Mouse (Mus musculus): ENCODE results near the gene Ptpn18. TPM values are rescaled to one million over a fixed set of nuclear protein-coding genes. Genes with fewer than 3 reads are reported as not detected.
"Not testable (repeated sequence)": the region's sequence is repeated elsewhere in the genome, so short reads cannot be mapped to it uniquely, and the experiment has no call there.

Ptpn18 gene
- polyA plus RNA-seq, 1 experiment from 2014 or later, result 48.1 TPM

- peak; percentile 50 for DNase-seq
- H3K4me2 ChIP-seq, result peak overlapping the region; percentile 69
- H3K4me1 ChIP-seq (ENCODE audit: insufficient read depth), result peaks cover 5% of the 10 kb centered on the region; the same call in 1 of the 2 replicates
- H3K27me3 ChIP-seq (ENCODE audit: insufficient read depth, low read length), result no peaks in the 10 kb centered on the region
- ATAC-seq (ENCODE audit: insufficient read depth), result peak; percentile 9; the same call in 1 of the 2 replicates
- H3K27ac ChIP-seq (ENCODE audit: low read depth), result peak overlapping the region; percentile 54; the same call in 1 of the 2 replicates
- peaks cover 4% of the 10 kb centered on the region; the same call in 1 of the 2 replicates for H3K36me3 ChIP-seq (ENCODE audit: insufficient read depth)
- H3K9me3 ChIP-seq (ENCODE audit: low read depth, low read length), result peaks cover 22% of the 10 kb centered on the region
- H3K4me3 ChIP-seq (ENCODE audit: low read depth, low read length), result peak overlapping the region; percentile 57
- WGBS, result 10% methylated on average over 19 of the region's 19 CpGs
- H3K9ac ChIP-seq, result peak overlapping the region; percentile 43
- no peak for TF ChIP-seq CTCF (IDR thresholded peaks at IDR 0.05; ENCODE audit: low read depth)
These were observed 25.6 kb upstream of the Ptpn18 start for GRCm38 (mm10) chr1:34433891-34434521.

- H3K36me3 ChIP-seq (ENCODE audit: insufficient read depth), result peaks cover 4% of the 10 kb centered on the region; the same call in 1 of the 2 replicates
- WGBS, result under 1% methylated on average over 30 of the region's 30 CpGs
- peak overlapping the region; percentile 69 for H3K4me2 ChIP-seq
- peaks cover 5% of the 10 kb centered on the region; the same call in 1 of the 2 replicates for H3K4me1 ChIP-seq (ENCODE audit: insufficient read depth)
- TF ChIP-seq CTCF (IDR thresholded peaks at IDR 0.05; ENCODE audit: low read depth), result no peak
- H3K27me3 ChIP-seq (ENCODE audit: insufficient read depth, low read length), result no peaks in the 10 kb centered on the region
- H3K9me3 ChIP-seq (ENCODE audit: low read depth, low read length), result peaks cover 22% of the 10 kb centered on the region
- H3K9ac ChIP-seq, result peak overlapping the region; percentile 56
- peak overlapping the region; percentile 81 for H3K27ac ChIP-seq (ENCODE audit: low read depth)
- ATAC-seq (ENCODE audit: insufficient read depth), result no peak
- peak; percentile 95 for DNase-seq
- H3K4me3 ChIP-seq (ENCODE audit: low read depth, low read length), result peak overlapping the region; percentile 57
These were observed 24.9 kb upstream of the Ptpn18 start for GRCm38 (mm10) chr1:34434660-34435160.

GRCm38 (mm10) chr1:34435371-34436120, 24.0 kb upstream of the Ptpn18 start:
- WGBS, result 25% methylated on average over 8 of the region's 8 CpGs
- no peaks in the 10 kb centered on the region for H3K27me3 ChIP-seq (ENCODE audit: insufficient read depth, low read length)
- TF ChIP-seq CTCF (IDR thresholded peaks at IDR 0.05; ENCODE audit: low read depth), result no peak
- DNase-seq (peak; percentile 7), ATAC-seq (ENCODE audit: insufficient read depth) (no peak)
- H3K4me3 ChIP-seq (ENCODE audit: low read depth, low read length), result peak overlapping the region; percentile 57
- H3K4me2 ChIP-seq, result peak overlapping the region; percentile 69
- peaks cover 5% of the 10 kb centered on the region; the same call in 1 of the 2 replicates for H3K4me1 ChIP-seq (ENCODE audit: insufficient read depth)
- H3K9me3 ChIP-seq (ENCODE audit: low read depth, low read length), result peaks cover 18% of the 10 kb centered on the region
- H3K9ac ChIP-seq, result peak overlapping the region; percentile 56
- H3K27ac ChIP-seq (ENCODE audit: low read depth), result peak overlapping the region; percentile 81
- H3K36me3 ChIP-seq (ENCODE audit: insufficient read depth), result peaks cover 4% of the 10 kb centered on the region; the same call in 1 of the 2 replicates

- ATAC-seq (ENCODE audit: insufficient read depth) (no peak), DNase-seq (no peak)
- peaks cover 4% of the 10 kb centered on the region; the same call in 1 of the 2 replicates for H3K36me3 ChIP-seq (ENCODE audit: insufficient read depth)
- no peak for TF ChIP-seq CTCF (IDR thresholded peaks at IDR 0.05; ENCODE audit: low read depth)
- no peak overlapping the region for H3K4me2 ChIP-seq
- H3K4me3 ChIP-seq (ENCODE audit: low read depth, low read length), result no peak overlapping the region
- 90% methylated on average over 3 of the region's 3 CpGs for WGBS
- H3K27ac ChIP-seq (ENCODE audit: low read depth), result no peak overlapping the region
- H3K9ac ChIP-seq, result no peak overlapping the region
- no peaks in the 10 kb centered on the region for H3K27me3 ChIP-seq (ENCODE audit: insufficient read depth, low read length)
- peaks cover 5% of the 10 kb centered on the region; the same call in 1 of the 2 replicates for H3K4me1 ChIP-seq (ENCODE audit: insufficient read depth)
- H3K9me3 ChIP-seq (ENCODE audit: low read depth, low read length), result peaks cover 11% of the 10 kb centered on the region
These were observed 23.2 kb upstream of the Ptpn18 start for GRCm38 (mm10) chr1:34436374-34436773.

GRCm38 (mm10) chr1:34437366-34437765, 22.2 kb upstream of the Ptpn18 start:
- 90% methylated on average over 8 of the region's 8 CpGs for WGBS
- not testable (repeated sequence) for ATAC-seq (ENCODE audit: insufficient read depth); DNase-seq; H3K4me1 ChIP-seq (ENCODE audit: insufficient read depth); H3K27me3 ChIP-seq (ENCODE audit: insufficient read depth, low read length); H3K4me3 ChIP-seq (ENCODE audit: low read depth, low read length); H3K9ac ChIP-seq; H3K27ac ChIP-seq (ENCODE audit: low read depth); H3K9me3 ChIP-seq (ENCODE audit: low read depth, low read length); H3K4me2 ChIP-seq
- H3K36me3 ChIP-seq (ENCODE audit: insufficient read depth), result peaks cover 11% of the 10 kb centered on the region; the same call in 1 of the 2 replicates

GRCm38 (mm10) chr1:34438381-34439051, 21.0 kb upstream of the Ptpn18 start:
- Histone ChIP-seq H3K9me3 (ENCODE audit: low read depth, low read length) (no peaks in the 10 kb centered on the region), H3K27ac (ENCODE audit: low read depth) (no peak overlapping the region), H3K36me3 (ENCODE audit: insufficient read depth) (peaks cover 22% of the 10 kb centered on the region), H3K4me2 (peak overlapping the region; percentile 71), H3K27me3 (ENCODE audit: insufficient read depth, low read length) (no peaks in the 10 kb centered on the region), H3K9ac (peak overlapping the region; percentile 59), H3K4me1 (ENCODE audit: insufficient read depth) (peaks cover 2% of the 10 kb centered on the region; the same call in 1 of the 2 replicates), H3K4me3 (ENCODE audit: low read depth, low read length) (peak overlapping the region; percentile 69)
- peak; percentile 6 for DNase-seq
- 43% methylated on average over 14 of the region's 20 CpGs for WGBS
- no peak for TF ChIP-seq CTCF (IDR thresholded peaks at IDR 0.05; ENCODE audit: low read depth)
- ATAC-seq (ENCODE audit: insufficient read depth), result no peak
